Mouse (Mus musculus): ENCODE measurements around the gene Phf24. TPM values are rescaled to one million over a fixed set of nuclear protein-coding genes. Genes with fewer than 3 reads are reported as not detected.

Gene Phf24
- polyA plus RNA-seq, 1 experiment = 282 TPM

- Histone ChIP-seq H3K4me3 (ENCODE audit: insufficient read depth, low read length) (peak overlapping the region; percentile 94), H3K4me1 (ENCODE audit: control insufficient read depth, insufficient read depth, low read length) (peaks cover 6% of the 10 kb centered on the region)
- TF ChIP-seq POLR2A (IDR thresholded peaks at IDR 0.05; ENCODE audit: extremely low read depth, insufficient read depth, low read length) (no peak), CTCF (IDR thresholded peaks at IDR 0.05; ENCODE audit: extremely low read depth, insufficient read depth, low read length) (no peak)
These were observed 36.1 kb downstream of the Phf24 start for GRCm38 (mm10) chr4:42952563-42952962.

GRCm38 (mm10) chr4:42953435-42954094, 37.1 kb downstream of the Phf24 start:
- TF ChIP-seq CTCF (IDR thresholded peaks at IDR 0.05; ENCODE audit: extremely low read depth, insufficient read depth, low read length) (no peak), POLR2A (IDR thresholded peaks at IDR 0.05; ENCODE audit: extremely low read depth, insufficient read depth, low read length) (peak; percentile 42; the same call in 1 of the 2 replicates)
- Histone ChIP-seq H3K4me1 (ENCODE audit: control insufficient read depth, insufficient read depth, low read length) (peaks cover 5% of the 10 kb centered on the region; the same call in 1 of the 2 replicates), H3K4me3 (ENCODE audit: insufficient read depth, low read length) (peak overlapping the region; percentile 94), H3K27ac (ENCODE audit: insufficient read depth, low read length) (peak overlapping the region; percentile 88)

More at GRCm38 (mm10) chr4:42952563-42952962, 36.1 kb downstream of the Phf24 start:
- peak overlapping the region; percentile 88 for H3K27ac ChIP-seq (ENCODE audit: insufficient read depth, low read length)

GRCm38 (mm10) chr4:42954297-42954696, 37.8 kb downstream of the Phf24 start:
- TF ChIP-seq CTCF (IDR thresholded peaks at IDR 0.05; ENCODE audit: extremely low read depth, insufficient read depth, low read length) (peak; percentile 88), POLR2A (IDR thresholded peaks at IDR 0.05; ENCODE audit: extremely low read depth, insufficient read depth, low read length) (no peak)
- peaks cover 4% of the 10 kb centered on the region; the same call in 1 of the 2 replicates for H3K4me1 ChIP-seq (ENCODE audit: control insufficient read depth, insufficient read depth, low read length)
- H3K4me3 ChIP-seq (ENCODE audit: insufficient read depth, low read length) = peak overlapping the region; percentile 94; the same call in 1 of the 2 replicates
- no peak overlapping the region for H3K27ac ChIP-seq (ENCODE audit: insufficient read depth, low read length)

GRCm38 (mm10) chr4:42955200-42955599, 38.7 kb downstream of the Phf24 start:
- H3K4me3 ChIP-seq (ENCODE audit: insufficient read depth, low read length) = no peak overlapping the region
- no peak overlapping the region for H3K27ac ChIP-seq (ENCODE audit: insufficient read depth, low read length)
- no peak for TF ChIP-seq CTCF (IDR thresholded peaks at IDR 0.05; ENCODE audit: extremely low read depth, insufficient read depth, low read length)
- TF ChIP-seq POLR2A (IDR thresholded peaks at IDR 0.05; ENCODE audit: extremely low read depth, insufficient read depth, low read length) = no peak
- H3K4me1 ChIP-seq (ENCODE audit: control insufficient read depth, insufficient read depth, low read length) = peaks cover 4% of the 10 kb centered on the region; the same call in 1 of the 2 replicates

GRCm38 (mm10) chr4:42956581-42956980, 40.1 kb downstream of the Phf24 start:
- Histone ChIP-seq H3K27ac (ENCODE audit: insufficient read depth, low read length) (no peak overlapping the region), H3K4me3 (ENCODE audit: insufficient read depth, low read length) (no peak overlapping the region), H3K4me1 (ENCODE audit: control insufficient read depth, insufficient read depth, low read length) (peaks cover 4% of the 10 kb centered on the region; the same call in 1 of the 2 replicates)
- TF ChIP-seq POLR2A (IDR thresholded peaks at IDR 0.05; ENCODE audit: extremely low read depth, insufficient read depth, low read length) = no peak
- TF ChIP-seq CTCF (IDR thresholded peaks at IDR 0.05; ENCODE audit: extremely low read depth, insufficient read depth, low read length) = no peak

- H3K4me1 ChIP-seq (ENCODE audit: control insufficient read depth, insufficient read depth, low read length) = peaks cover 4% of the 10 kb centered on the region; the same call in 1 of the 2 replicates
- no peak overlapping the region for H3K27ac ChIP-seq (ENCODE audit: insufficient read depth, low read length)
- no peak for TF ChIP-seq POLR2A (IDR thresholded peaks at IDR 0.05; ENCODE audit: extremely low read depth, insufficient read depth, low read length)
- no peak for TF ChIP-seq CTCF (IDR thresholded peaks at IDR 0.05; ENCODE audit: extremely low read depth, insufficient read depth, low read length)
These were observed 40.8 kb downstream of the Phf24 start for GRCm38 (mm10) chr4:42957306-42957705.

GRCm38 (mm10) chr4:42957979-42958378, 41.5 kb downstream of the Phf24 start:
- H3K27ac ChIP-seq (ENCODE audit: insufficient read depth, low read length) = no peak overlapping the region
- TF ChIP-seq POLR2A (IDR thresholded peaks at IDR 0.05; ENCODE audit: extremely low read depth, insufficient read depth, low read length) (no peak), CTCF (IDR thresholded peaks at IDR 0.05; ENCODE audit: extremely low read depth, insufficient read depth, low read length) (no peak)
- H3K4me1 ChIP-seq (ENCODE audit: control insufficient read depth, insufficient read depth, low read length) = peaks cover 4% of the 10 kb centered on the region; the same call in 1 of the 2 replicates
- H3K4me3 ChIP-seq (ENCODE audit: insufficient read depth, low read length) = no peak overlapping the region

More at GRCm38 (mm10) chr4:42957306-42957705, 40.8 kb downstream of the Phf24 start:
- no peak overlapping the region for H3K4me3 ChIP-seq (ENCODE audit: insufficient read depth, low read length)

- H3K27ac ChIP-seq (ENCODE audit: insufficient read depth, low read length) = no peak overlapping the region
- peaks cover 4% of the 10 kb centered on the region; the same call in 1 of the 2 replicates for H3K4me1 ChIP-seq (ENCODE audit: control insufficient read depth, insufficient read depth, low read length)
- TF ChIP-seq CTCF (IDR thresholded peaks at IDR 0.05; ENCODE audit: extremely low read depth, insufficient read depth, low read length) = no peak
- no peak for TF ChIP-seq POLR2A (IDR thresholded peaks at IDR 0.05; ENCODE audit: extremely low read depth, insufficient read depth, low read length)
- H3K4me3 ChIP-seq (ENCODE audit: insufficient read depth, low read length) = no peak overlapping the region
These were observed 42.5 kb downstream of the Phf24 start for GRCm38 (mm10) chr4:42958942-42959341.

GRCm38 (mm10) chr4:42959382-42959781, 42.9 kb downstream of the Phf24 start:
- Histone ChIP-seq H3K4me3 (ENCODE audit: insufficient read depth, low read length) (no peak overlapping the region), H3K27ac (ENCODE audit: insufficient read depth, low read length) (no peak overlapping the region), H3K4me1 (ENCODE audit: control insufficient read depth, insufficient read depth, low read length) (peaks cover 4% of the 10 kb centered on the region; the same call in 1 of the 2 replicates)
- peak; percentile 57 for TF ChIP-seq POLR2A (IDR thresholded peaks at IDR 0.05; ENCODE audit: extremely low read depth, insufficient read depth, low read length)
- TF ChIP-seq CTCF (IDR thresholded peaks at IDR 0.05; ENCODE audit: extremely low read depth, insufficient read depth, low read length) = no peak

- H3K4me1 ChIP-seq (ENCODE audit: control insufficient read depth, insufficient read depth, low read length) = peaks cover 4% of the 10 kb centered on the region; the same call in 1 of the 2 replicates
- H3K27ac ChIP-seq (ENCODE audit: insufficient read depth, low read length) = no peak overlapping the region
- no peak overlapping the region for H3K4me3 ChIP-seq (ENCODE audit: insufficient read depth, low read length)
- no peak for TF ChIP-seq POLR2A (IDR thresholded peaks at IDR 0.05; ENCODE audit: extremely low read depth, insufficient read depth, low read length)
- peak; percentile 78 for TF ChIP-seq CTCF (IDR thresholded peaks at IDR 0.05; ENCODE audit: extremely low read depth, insufficient read depth, low read length)
These were observed 45.1 kb downstream of the Phf24 start for GRCm38 (mm10) chr4:42961592-42961991.

Data from cortical plate, adult 2 months (tissue).